Mouse (Mus musculus): ENCODE measurements around the gene Apom.

Apom gene

GRCm38 (mm10) chr17:35162730-35163129 lies 30.9 kb upstream of the Apom start:
- in situ Hi-C loops (cut with MboI; ENCODE audit: low pct_unique_long_range_greater_than_20kb in 1 of 2, low sequenced_read_pairs in 2 of 2, unreplicated experiment in 1 of 2), result no loop called here

DNA sequence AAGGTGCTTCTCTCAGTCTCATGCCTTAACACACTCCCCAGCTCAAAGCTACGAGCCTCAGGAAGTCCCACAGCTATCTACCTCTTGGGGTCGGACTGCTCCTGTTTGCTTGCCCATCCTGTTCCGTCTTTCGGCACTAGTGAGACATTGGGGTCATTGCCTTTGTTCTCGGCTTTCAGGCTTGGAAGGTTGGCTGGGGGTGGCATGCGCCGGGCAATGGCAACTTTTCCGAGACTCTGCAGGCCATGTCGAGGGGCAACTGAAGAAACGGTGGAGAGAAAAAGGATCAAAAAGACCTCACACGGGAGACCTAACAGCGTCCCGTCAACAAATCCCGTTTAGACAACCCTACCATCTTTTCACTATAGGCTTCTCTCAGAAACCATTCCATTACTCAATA lies 30.3 kb upstream of the Apom start:
- in situ Hi-C loops (cut with MboI; ENCODE audit: low pct_unique_long_range_greater_than_20kb in 1 of 2, low sequenced_read_pairs in 2 of 2, unreplicated experiment in 1 of 2), result no loop called here

GRCm38 (mm10) chr17:35161421-35161820 lies 29.6 kb upstream of the Apom start:
- in situ Hi-C loops (cut with MboI; ENCODE audit: low pct_unique_long_range_greater_than_20kb in 1 of 2, low sequenced_read_pairs in 2 of 2, unreplicated experiment in 1 of 2), result no loop called here

- in situ Hi-C loops (cut with MboI; ENCODE audit: low pct_unique_long_range_greater_than_20kb in 1 of 2, low sequenced_read_pairs in 2 of 2, unreplicated experiment in 1 of 2), result no loop called here
Observed at GRCm38 (mm10) chr17:35159638-35160037, 27.8 kb upstream of the Apom start.

- in situ Hi-C loops (cut with MboI; ENCODE audit: low pct_unique_long_range_greater_than_20kb in 1 of 2, low sequenced_read_pairs in 2 of 2, unreplicated experiment in 1 of 2), result no loop called here
Observed at GRCm38 (mm10) chr17:35158850-35159593, 27.2 kb upstream of the Apom start.

- in situ Hi-C loops (cut with MboI; ENCODE audit: low pct_unique_long_range_greater_than_20kb in 1 of 2, low sequenced_read_pairs in 2 of 2, unreplicated experiment in 1 of 2), result no loop called here
Observed at GRCm38 (mm10) chr17:35157661-35158175, 25.9 kb upstream of the Apom start.

GRCm38 (mm10) chr17:35157254-35157653 lies 25.4 kb upstream of the Apom start:
- in situ Hi-C loops (cut with MboI; ENCODE audit: low pct_unique_long_range_greater_than_20kb in 1 of 2, low sequenced_read_pairs in 2 of 2, unreplicated experiment in 1 of 2), result no loop called here

GRCm38 (mm10) chr17:35156461-35157200 lies 24.8 kb upstream of the Apom start:
- in situ Hi-C loops (cut with MboI; ENCODE audit: low pct_unique_long_range_greater_than_20kb in 1 of 2, low sequenced_read_pairs in 2 of 2, unreplicated experiment in 1 of 2), result no loop called here

GRCm38 (mm10) chr17:35155451-35155850 lies 23.6 kb upstream of the Apom start:
- in situ Hi-C loops (cut with MboI; ENCODE audit: low pct_unique_long_range_greater_than_20kb in 1 of 2, low sequenced_read_pairs in 2 of 2, unreplicated experiment in 1 of 2), result no loop called here

- in situ Hi-C loops (cut with MboI; ENCODE audit: low pct_unique_long_range_greater_than_20kb in 1 of 2, low sequenced_read_pairs in 2 of 2, unreplicated experiment in 1 of 2), result no loop called here
Observed at GRCm38 (mm10) chr17:35154616-35155015, 22.8 kb upstream of the Apom start.

DNA sequence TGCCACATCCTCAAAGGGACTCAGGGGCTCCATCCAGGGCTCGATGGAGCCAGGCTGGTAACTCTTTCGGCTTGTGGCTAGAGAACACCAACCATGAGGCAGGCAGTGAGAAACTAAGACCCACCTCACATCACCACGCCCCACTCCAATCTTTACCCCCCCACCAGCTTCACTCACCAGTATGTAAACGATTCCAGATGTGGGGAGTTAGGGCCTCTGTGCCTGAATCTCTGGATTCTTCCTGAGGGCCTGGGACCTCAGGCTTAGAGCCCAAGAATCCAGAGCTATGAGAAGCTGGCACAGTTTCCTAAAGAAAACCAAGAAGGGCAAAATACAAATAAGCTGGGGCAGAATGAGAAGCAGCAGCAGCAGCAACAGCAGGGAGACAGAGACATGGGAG lies 22.1 kb upstream of the Apom start:
- in situ Hi-C loops (cut with MboI; ENCODE audit: low pct_unique_long_range_greater_than_20kb in 1 of 2, low sequenced_read_pairs in 2 of 2, unreplicated experiment in 1 of 2), result no loop called here

DNA sequence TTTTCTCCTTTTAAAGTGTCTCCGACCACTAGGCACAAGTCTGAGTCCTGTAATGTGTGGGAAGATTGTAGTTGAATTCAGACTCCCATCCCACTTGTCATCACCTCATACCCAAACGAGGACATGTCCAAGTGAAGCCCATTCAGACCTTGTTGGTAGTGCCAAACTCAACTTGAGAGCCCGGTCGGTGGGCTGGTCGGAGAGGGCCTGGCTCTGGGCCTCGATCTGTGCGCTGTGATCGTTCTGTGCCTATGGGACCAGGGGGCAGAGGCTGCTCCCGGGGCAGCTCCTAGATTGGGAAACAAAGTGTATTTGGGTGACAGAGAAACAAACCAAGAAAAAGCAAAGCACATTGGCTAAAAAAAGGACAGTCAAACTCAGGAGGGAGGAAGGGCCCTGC lies 21.2 kb upstream of the Apom start:
- in situ Hi-C loops (cut with MboI; ENCODE audit: low pct_unique_long_range_greater_than_20kb in 1 of 2, low sequenced_read_pairs in 2 of 2, unreplicated experiment in 1 of 2), result no loop called here

DNA sequence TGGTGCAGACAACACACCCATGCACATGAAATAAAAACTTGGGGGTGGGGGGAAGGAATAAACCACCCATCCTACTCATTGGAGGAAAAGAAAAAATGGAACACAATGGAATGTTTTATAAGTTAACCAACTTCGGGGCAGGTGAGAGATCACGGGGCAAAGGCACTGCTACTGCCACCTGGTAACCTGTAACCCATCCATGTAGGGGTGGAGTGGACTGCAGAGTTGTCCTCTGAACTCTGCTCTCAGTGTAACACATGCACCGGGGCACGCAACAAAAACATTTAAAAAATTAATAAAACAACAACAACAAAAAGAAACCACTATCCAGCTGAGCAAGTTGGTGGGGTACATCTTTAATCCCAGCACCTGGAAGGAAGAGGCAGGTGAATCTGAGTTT lies 20.3 kb upstream of the Apom start:
- in situ Hi-C loops (cut with MboI; ENCODE audit: low pct_unique_long_range_greater_than_20kb in 1 of 2, low sequenced_read_pairs in 2 of 2, unreplicated experiment in 1 of 2), result no loop called here

DNA sequence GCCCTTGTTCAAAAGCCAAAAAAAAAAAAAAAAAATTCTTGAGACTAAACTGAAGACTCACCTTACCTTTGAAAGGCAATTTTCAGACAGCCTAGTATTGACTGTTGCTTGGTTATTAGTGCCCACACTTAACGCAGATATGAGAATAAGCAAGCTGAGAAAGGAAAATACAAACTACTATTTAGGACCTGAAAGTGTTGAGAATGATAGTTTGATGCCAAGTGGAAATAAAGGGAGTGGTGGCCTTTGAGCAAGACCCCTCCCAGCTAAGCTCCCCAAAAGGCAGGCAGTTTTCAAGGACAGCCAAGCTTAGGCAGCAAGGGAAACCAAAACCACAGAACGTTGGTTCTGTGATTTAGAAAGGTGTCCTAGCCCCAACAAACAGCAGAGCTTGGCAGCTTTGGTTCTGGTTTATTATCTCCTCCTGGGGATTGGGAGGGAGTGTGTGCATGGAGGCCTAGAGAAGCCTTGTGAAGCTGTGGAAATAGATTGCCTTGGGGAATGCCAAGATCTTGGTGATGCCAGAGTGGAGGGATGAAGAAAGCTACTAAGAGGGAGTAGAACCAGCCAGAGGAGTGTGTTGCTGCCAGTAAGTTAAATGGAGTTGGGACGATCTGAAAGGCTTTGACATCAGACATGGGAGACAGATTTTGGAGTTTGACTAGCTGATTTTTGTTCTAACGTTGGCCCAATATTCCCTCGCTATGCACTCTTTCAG lies 16.2 kb upstream of the Apom start:
- in situ Hi-C loops (cut with MboI; ENCODE audit: low pct_unique_long_range_greater_than_20kb in 1 of 2, low sequenced_read_pairs in 2 of 2, unreplicated experiment in 1 of 2), result loop anchor here in 1 of 2 experiments (10.0 kb wide), 1 partner anchor 133 kb away; the partner anchor contains the start of gene Vwa7

DNA sequence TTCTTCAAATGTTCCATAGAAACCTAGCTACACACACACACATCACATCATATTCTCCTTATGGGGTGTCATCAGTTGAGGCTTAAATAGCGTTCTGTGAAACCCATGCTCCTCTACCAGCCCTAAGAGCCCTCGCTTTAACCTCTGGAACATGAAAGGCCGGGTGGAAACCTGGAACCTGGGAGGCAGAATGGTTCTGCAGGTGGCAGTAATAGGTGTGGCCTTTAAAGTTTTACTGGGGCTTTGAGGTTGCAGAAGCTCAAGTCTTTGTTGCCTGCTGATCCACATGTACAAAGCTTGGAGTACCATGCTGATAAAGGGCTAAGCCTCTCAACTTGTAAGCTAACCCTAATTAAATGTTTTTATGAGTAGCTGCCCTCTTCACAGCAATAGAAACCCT lies 15.5 kb upstream of the Apom start:
- in situ Hi-C loops (cut with MboI; ENCODE audit: low pct_unique_long_range_greater_than_20kb in 1 of 2, low sequenced_read_pairs in 2 of 2, unreplicated experiment in 1 of 2), result loop anchor here in 1 of 2 experiments (10.0 kb wide), 1 partner anchor 133 kb away; the partner anchor contains the start of gene Vwa7

GRCm38 (mm10) chr17:35146139-35146538 lies 14.3 kb upstream of the Apom start:
- in situ Hi-C loops (cut with MboI; ENCODE audit: low pct_unique_long_range_greater_than_20kb in 1 of 2, low sequenced_read_pairs in 2 of 2, unreplicated experiment in 1 of 2), result loop anchor here in 1 of 2 experiments (10.0 kb wide), 1 partner anchor 131 kb away; the partner anchor contains the start of gene Vwa7

DNA sequence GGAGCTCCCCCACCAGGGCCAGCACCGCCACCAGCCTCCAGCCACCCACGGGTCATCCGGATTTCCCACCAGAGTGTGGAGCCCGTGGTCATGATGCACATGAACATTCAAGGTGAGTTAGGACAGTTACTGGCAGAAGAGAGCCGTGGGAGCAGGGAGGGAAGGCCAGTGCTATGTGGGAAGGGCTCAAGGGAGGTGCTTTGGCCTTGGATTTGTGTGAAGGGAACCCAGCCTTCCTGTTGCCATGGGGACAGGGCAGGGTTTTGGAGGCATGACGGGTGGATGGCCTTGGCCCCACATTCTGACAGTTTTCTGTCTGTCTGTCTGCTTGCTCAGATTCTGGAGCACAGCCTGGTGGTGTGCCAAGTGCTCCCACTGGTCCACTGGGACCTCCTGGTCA lies 10.1 kb upstream of the Apom start:
- in situ Hi-C loops (cut with MboI; ENCODE audit: low pct_unique_long_range_greater_than_20kb in 1 of 2, low sequenced_read_pairs in 2 of 2, unreplicated experiment in 1 of 2), result loop anchor here in 1 of 2 experiments (10.0 kb wide), 1 partner anchor 127 kb away; the partner anchor contains the start of gene Vwa7

GRCm38 (mm10) chr17:35140490-35140996 lies 8.7 kb upstream of the Apom start:
- in situ Hi-C loops (cut with MboI; ENCODE audit: low pct_unique_long_range_greater_than_20kb in 1 of 2, low sequenced_read_pairs in 2 of 2, unreplicated experiment in 1 of 2), result loop anchor here in 1 of 2 experiments (10.0 kb wide), 1 partner anchor 126 kb away; the partner anchor contains the start of gene Vwa7

DNA sequence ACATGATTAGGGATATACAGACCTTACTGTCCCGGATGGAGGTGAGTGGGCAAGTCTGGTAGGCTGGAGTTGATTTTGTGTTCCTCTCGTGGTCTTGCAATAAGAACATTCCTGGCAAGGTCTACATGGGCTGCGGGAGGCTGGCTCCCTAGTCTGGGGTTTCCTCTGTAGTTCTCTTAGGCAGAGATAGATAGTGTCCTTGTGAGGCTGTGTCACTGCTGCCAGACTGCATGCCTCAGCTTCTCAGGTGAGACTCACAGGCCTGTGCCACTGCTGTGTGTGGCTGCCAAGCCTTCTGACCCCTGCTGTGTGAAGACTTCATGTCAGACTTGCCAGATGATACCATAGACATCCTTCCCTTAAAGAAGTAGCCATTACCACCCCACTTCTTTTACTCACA lies 7.4 kb upstream of the Apom start:
- in situ Hi-C loops (cut with MboI; ENCODE audit: low pct_unique_long_range_greater_than_20kb in 1 of 2, low sequenced_read_pairs in 2 of 2, unreplicated experiment in 1 of 2), result no loop called here

Data from mouse embryonic stem cell (cell line).